In genomic region chr8:87944225-87944934, GRCm38 (mm10) we compare ENCODE assay signal across 8 mouse cellular contexts. TPM values are rescaled to one million over a fixed set of nuclear protein-coding genes. Genes with fewer than 3 reads are reported as not detected.
DNase-seq lines count a peak whose midpoint lies in the region; ATAC-seq and TF ChIP-seq lines count a peak whose summit lies in the region.

No protein-coding gene starts in this region.

- peaks cover 89% of the 10 kb centered on the region for H3K4me1 ChIP-seq in E14TG2a.4 (replicated peaks; ENCODE audit: low read depth, low read length)
- peaks cover 91% of the 10 kb centered on the region for H3K4me1 ChIP-seq in forebrain, embryonic 10.5 days
- peaks cover 9% of the 10 kb centered on the region for H3K4me1 ChIP-seq in liver, embryonic 13.5 days (replicated peaks)

- H3K36me3 ChIP-seq in E14TG2a.4 (ENCODE audit: insufficient read depth, low read length) = no peaks in the 10 kb centered on the region
- H3K36me3 ChIP-seq in forebrain, embryonic 10.5 days (replicated peaks) = peaks cover 18% of the 10 kb centered on the region
- H3K36me3 ChIP-seq in liver, embryonic 13.5 days = no peaks in the 10 kb centered on the region

- H3K9ac ChIP-seq in liver, embryonic 13.5 days = no peak overlapping the region

- peaks cover 10% of the 10 kb centered on the region for H3K27me3 ChIP-seq in E14TG2a.4 (ENCODE audit: insufficient read depth, low read length)
- no peaks in the 10 kb centered on the region for H3K27me3 ChIP-seq in forebrain, embryonic 10.5 days (ENCODE audit: poor library complexity, severe bottlenecking)
- peaks cover 21% of the 10 kb centered on the region for H3K27me3 ChIP-seq in liver, embryonic 13.5 days

- no peak for TF ChIP-seq CTCF in E14TG2a.4 (conservative IDR thresholded peaks at IDR 0.05; ENCODE audit: low read length)

- peak overlapping the region; percentile 67; the same call in 1 of the 2 replicates for H3K4me2 ChIP-seq in liver, embryonic 13.5 days

- peak; percentile 45 for DNase-seq in cerebellum, adult 9-11 months
- no peak for DNase-seq in forebrain, embryonic 10.5 days (ENCODE audit: extremely low spot score, low spot score)
- no peak for DNase-seq in liver, embryonic 13.5 days
- DNase-seq in right cerebral cortex, adult 18-20 months = no peak
- DNase-seq in thymus, postnatal 4 days = no peak

- H3K27ac ChIP-seq in forebrain, embryonic 10.5 days = peak overlapping the region; percentile 85
- H3K27ac ChIP-seq in liver, embryonic 13.5 days = no peak overlapping the region

- H3K4me3 ChIP-seq in E14TG2a.4 (replicated peaks; ENCODE audit: low read length) = peak overlapping the region; percentile 77
- H3K4me3 ChIP-seq in forebrain, embryonic 10.5 days = peak overlapping the region; percentile 53
- no peak overlapping the region for H3K4me3 ChIP-seq in liver, embryonic 13.5 days (replicated peaks)

- ATAC-seq in cerebellum, adult (ENCODE audit: insufficient number of reproducible peaks, low FRiP score, low TSS enrichment) = no peak
- ATAC-seq in liver, embryonic 13.5 days (ENCODE audit: low read depth) = no peak
- ATAC-seq in megakaryocyte, adult 5-6 weeks (ENCODE audit: poor library complexity, severe bottlenecking) = no peak

- no peaks in the 10 kb centered on the region for H3K9me3 ChIP-seq in E14TG2a.4 (ENCODE audit: low read length)
- no peaks in the 10 kb centered on the region for H3K9me3 ChIP-seq in forebrain, embryonic 10.5 days
- no peaks in the 10 kb centered on the region for H3K9me3 ChIP-seq in liver, embryonic 13.5 days (replicated peaks)

- 17% methylated on average over 5 of the region's 5 CpGs for WGBS in forebrain, embryonic 10.5 days
- 47% methylated on average over 5 of the region's 5 CpGs for WGBS in liver, embryonic 13.5 days (ENCODE audit: insufficient replicate concordance)

RNA-seq across cellular contexts. Expression of gene Zfp423, which starts 15.0 kb away (rescaled TPM):
- 24.7 and 25.2 TPM in 2 replicates for polyA plus RNA-seq in forebrain, embryonic 10.5 days (2016; fragmentation: Nextera tagmentation; extraction: Ambion mirVana)
- polyA plus RNA-seq in liver, embryonic 13.5 days (2015; fragmentation: Nextera tagmentation; extraction: Ambion mirVana) = 0.49 and 0.69 TPM in 2 replicates
- total RNA-seq in megakaryocyte, adult 5-6 weeks (2015) = 0.18 TPM in 1 of 2 replicates, not detected in the other
- total RNA-seq in megakaryocyte, adult 5-6 weeks (2017) = not detected in 2 replicates

Comparison
In these comparisons a context has a peak if more than half of its experiments do, and no peak if none do; other contexts are left out.
1. RNA of gene Zfp423, which starts 15.0 kb away (polyA plus RNA-seq): 24.7 to 25.2 TPM in forebrain, embryonic 10.5 days; 0.49 to 0.69 TPM in liver, embryonic 13.5 days; every median in the first group is over 10 times any median in the second.